Mouse (Mus musculus): ENCODE data around the gene Akt1. TPM values are rescaled to one million over a fixed set of nuclear protein-coding genes. Genes with fewer than 3 reads are reported as not detected.

The Akt1 gene
- polyA plus RNA-seq, 1 experiment: 297 TPM

DNA sequence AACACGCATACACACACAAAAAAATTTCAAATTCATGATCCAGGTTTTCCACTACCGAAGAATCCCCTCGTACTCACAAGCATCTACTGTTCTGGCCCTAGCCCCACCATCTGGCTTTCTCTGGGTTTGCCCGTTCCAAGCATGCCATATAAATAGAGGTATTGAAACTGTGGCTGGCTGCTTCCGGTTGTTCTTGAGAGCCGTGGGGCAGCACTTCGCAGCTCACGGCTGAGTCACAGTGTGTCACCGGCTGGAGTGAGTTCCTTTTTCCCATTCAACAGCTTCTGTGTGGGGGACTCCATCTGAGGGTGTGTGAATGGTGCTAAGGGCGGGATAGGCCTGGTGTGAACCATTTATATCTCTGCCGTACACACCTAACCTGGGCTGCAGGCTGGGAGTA, 57.5 kb downstream of the Akt1 start:
- peak; percentile 47 for TF ChIP-seq FOSL1 (IDR thresholded peaks at IDR 0.05; ENCODE audit: insufficient read depth, low read length, poor library complexity, severe bottlenecking)
- no peak for TF ChIP-seq CTCF (IDR thresholded peaks at IDR 0.05; ENCODE audit: control insufficient read depth, insufficient read depth, insufficient read length)
- peak; percentile 20 for TF ChIP-seq MAX (IDR thresholded peaks at IDR 0.05)
- TF ChIP-seq USF1 (IDR thresholded peaks at IDR 0.05; ENCODE audit: low read depth): no peak
- no peak for TF ChIP-seq MYOD1 (IDR thresholded peaks at IDR 0.05; ENCODE audit: control insufficient read depth, insufficient read length, low read depth)
- Histone ChIP-seq H3K4me3 (ENCODE audit: insufficient read depth, poor library complexity, severe bottlenecking) (no peak overlapping the region), H3ac (ENCODE audit: control insufficient read depth, insufficient read length, low read depth) (no peak overlapping the region), H3K36me3 (ENCODE audit: control insufficient read depth, insufficient read depth) (peaks cover 35% of the 10 kb centered on the region), H3K79me2 (ENCODE audit: control insufficient read depth, insufficient read depth) (no peaks in the 10 kb centered on the region), H3K79me3 (ENCODE audit: low read depth) (no peaks in the 10 kb centered on the region), H3K27me3 (ENCODE audit: control insufficient read depth, insufficient read depth, insufficient read length) (no peaks in the 10 kb centered on the region)

DNA sequence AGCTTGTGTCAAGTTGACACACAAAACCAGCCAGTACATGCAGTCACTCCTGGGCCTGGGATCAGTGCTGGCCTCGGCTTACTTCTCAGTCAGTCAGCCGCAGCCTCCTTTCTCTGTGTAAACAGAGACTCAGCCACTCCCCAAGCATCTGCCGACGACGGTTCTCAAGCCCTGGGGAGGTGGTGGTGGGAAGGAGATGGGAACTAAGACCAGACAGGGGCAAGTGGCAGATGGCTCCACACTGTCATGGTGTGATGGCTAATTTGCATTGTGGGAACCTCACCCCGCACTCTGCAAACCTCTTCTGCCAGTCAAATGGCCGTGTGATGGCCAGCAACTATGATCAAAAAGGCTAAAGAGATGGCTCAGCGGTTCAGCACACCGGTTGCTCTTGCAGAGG, 58.0 kb downstream of the Akt1 start:
- H3K4me3 ChIP-seq (ENCODE audit: insufficient read depth, poor library complexity, severe bottlenecking): no peak overlapping the region
- no peak overlapping the region for H3ac ChIP-seq (ENCODE audit: control insufficient read depth, insufficient read length, low read depth)
- no peaks in the 10 kb centered on the region for H3K27me3 ChIP-seq (ENCODE audit: control insufficient read depth, insufficient read depth, insufficient read length)
- H3K36me3 ChIP-seq (ENCODE audit: control insufficient read depth, insufficient read depth): peaks cover 41% of the 10 kb centered on the region
- H3K79me3 ChIP-seq (ENCODE audit: low read depth): no peaks in the 10 kb centered on the region
- TF ChIP-seq USF1 (IDR thresholded peaks at IDR 0.05; ENCODE audit: low read depth) (no peak), MAX (IDR thresholded peaks at IDR 0.05) (no peak), FOSL1 (IDR thresholded peaks at IDR 0.05; ENCODE audit: insufficient read depth, low read length, poor library complexity, severe bottlenecking) (no peak), CEBPB (IDR thresholded peaks at IDR 0.05; ENCODE audit: low read depth) (no peak), MYOG (IDR thresholded peaks at IDR 0.05; ENCODE audit: control insufficient read depth, extremely low read depth, insufficient read length) (no peak), MYOD1 (IDR thresholded peaks at IDR 0.05; ENCODE audit: control insufficient read depth, insufficient read length, low read depth) (no peak), CTCF (IDR thresholded peaks at IDR 0.05; ENCODE audit: control insufficient read depth, insufficient read depth, insufficient read length) (no peak)
- H3K79me2 ChIP-seq (ENCODE audit: control insufficient read depth, insufficient read depth): no peaks in the 10 kb centered on the region

DNA sequence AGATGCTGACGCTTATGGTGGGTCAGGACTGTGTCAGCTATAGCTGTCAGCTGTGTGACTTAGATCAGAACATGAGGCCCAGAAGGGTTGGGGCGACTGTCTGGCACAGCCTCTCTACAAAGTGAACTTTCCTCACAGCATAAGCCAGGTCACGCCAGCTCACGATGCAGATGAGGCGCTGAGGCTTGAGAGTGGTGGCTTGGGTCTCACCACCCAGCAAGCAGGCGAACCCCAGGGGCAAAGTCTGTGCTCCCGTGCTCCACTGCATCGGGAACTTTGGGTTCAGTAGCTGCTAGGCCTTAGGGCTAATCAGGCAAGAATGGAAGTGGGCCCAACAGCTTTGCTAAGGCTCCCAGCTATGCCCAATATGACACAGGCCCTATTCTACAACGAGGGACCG, 65.7 kb downstream of the Akt1 start:
- Histone ChIP-seq H3K27me3 (ENCODE audit: control insufficient read depth, insufficient read depth, insufficient read length) (no peaks in the 10 kb centered on the region), H3K4me3 (ENCODE audit: insufficient read depth, poor library complexity, severe bottlenecking) (no peak overlapping the region), H3K36me3 (ENCODE audit: control insufficient read depth, insufficient read depth) (peaks cover 90% of the 10 kb centered on the region), H3K79me2 (ENCODE audit: control insufficient read depth, insufficient read depth) (peaks cover 5% of the 10 kb centered on the region), H3ac (ENCODE audit: control insufficient read depth, insufficient read length, low read depth) (no peak overlapping the region), H3K79me3 (ENCODE audit: low read depth) (no peaks in the 10 kb centered on the region)
- TF ChIP-seq CEBPB (IDR thresholded peaks at IDR 0.05; ENCODE audit: low read depth): no peak
- no peak for TF ChIP-seq CTCF (IDR thresholded peaks at IDR 0.05; ENCODE audit: control insufficient read depth, insufficient read depth, insufficient read length)
- no peak for TF ChIP-seq MAX (IDR thresholded peaks at IDR 0.05)
- no peak for TF ChIP-seq FOSL1 (IDR thresholded peaks at IDR 0.05; ENCODE audit: insufficient read depth, low read length, poor library complexity, severe bottlenecking)
- TF ChIP-seq USF1 (IDR thresholded peaks at IDR 0.05; ENCODE audit: low read depth): no peak
- TF ChIP-seq MYOG (IDR thresholded peaks at IDR 0.05; ENCODE audit: control insufficient read depth, extremely low read depth, insufficient read length): no peak
- TF ChIP-seq MYOD1 (IDR thresholded peaks at IDR 0.05; ENCODE audit: control insufficient read depth, insufficient read length, low read depth): no peak

DNA sequence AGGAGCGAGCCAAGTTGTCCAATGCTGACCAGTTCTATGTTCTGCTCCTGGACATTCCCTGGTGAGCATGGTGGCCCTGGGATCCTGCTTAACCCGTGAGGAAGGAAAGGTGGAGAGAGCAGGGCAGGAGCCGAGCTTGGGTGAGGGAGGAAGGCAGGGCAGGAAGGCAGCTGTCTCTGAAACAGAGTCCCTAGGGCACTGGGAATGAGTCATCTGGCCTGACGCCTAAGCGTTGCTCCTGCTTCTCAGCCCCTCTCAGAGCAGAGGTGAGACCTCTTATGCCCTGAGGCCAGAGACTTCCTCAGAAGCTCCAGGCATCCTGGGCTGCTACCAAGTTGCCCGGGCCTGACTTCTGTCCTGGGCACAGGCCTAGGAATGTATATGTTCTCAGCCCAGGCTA, 67.7 kb downstream of the Akt1 start:
- peaks cover 5% of the 10 kb centered on the region for H3K79me2 ChIP-seq (ENCODE audit: control insufficient read depth, insufficient read depth)
- no peaks in the 10 kb centered on the region for H3K27me3 ChIP-seq (ENCODE audit: control insufficient read depth, insufficient read depth, insufficient read length)
- no peak overlapping the region for H3ac ChIP-seq (ENCODE audit: control insufficient read depth, insufficient read length, low read depth)
- peaks cover 90% of the 10 kb centered on the region for H3K36me3 ChIP-seq (ENCODE audit: control insufficient read depth, insufficient read depth)
- H3K4me3 ChIP-seq (ENCODE audit: insufficient read depth, poor library complexity, severe bottlenecking): no peak overlapping the region
- no peaks in the 10 kb centered on the region for H3K79me3 ChIP-seq (ENCODE audit: low read depth)
- TF ChIP-seq FOSL1 (IDR thresholded peaks at IDR 0.05; ENCODE audit: insufficient read depth, low read length, poor library complexity, severe bottlenecking) (peak; percentile 8), MYOD1 (IDR thresholded peaks at IDR 0.05; ENCODE audit: control insufficient read depth, insufficient read length, low read depth) (peak; percentile 83), USF1 (IDR thresholded peaks at IDR 0.05; ENCODE audit: low read depth) (no peak), CEBPB (IDR thresholded peaks at IDR 0.05; ENCODE audit: low read depth) (no peak)

DNA sequence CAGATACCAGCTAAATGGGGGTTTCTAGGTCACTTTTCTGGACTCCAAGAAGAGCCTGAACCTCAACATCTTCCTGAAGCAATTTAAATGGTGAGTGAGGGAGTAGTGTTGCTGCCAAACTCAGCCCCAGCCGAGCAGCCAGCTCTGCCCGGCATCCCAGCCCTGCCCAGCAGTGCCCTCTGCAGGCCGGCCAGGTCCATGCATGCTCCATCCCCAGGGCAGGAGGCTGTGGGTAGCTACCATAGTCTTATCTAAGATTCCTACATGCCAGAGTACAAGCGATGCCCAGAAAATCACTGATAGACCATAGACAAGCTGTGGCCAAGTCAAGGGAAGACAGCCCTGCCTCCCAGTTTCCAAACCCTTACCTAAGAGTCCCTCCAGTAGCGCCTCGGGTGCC, 68.9 kb downstream of the Akt1 start:
- Histone ChIP-seq H3K79me3 (ENCODE audit: low read depth) (no peaks in the 10 kb centered on the region), H3K4me3 (ENCODE audit: insufficient read depth, poor library complexity, severe bottlenecking) (no peak overlapping the region), H3K36me3 (ENCODE audit: control insufficient read depth, insufficient read depth) (peaks cover 88% of the 10 kb centered on the region), H3ac (ENCODE audit: control insufficient read depth, insufficient read length, low read depth) (no peak overlapping the region), H3K79me2 (ENCODE audit: control insufficient read depth, insufficient read depth) (peaks cover 5% of the 10 kb centered on the region), H3K27me3 (ENCODE audit: control insufficient read depth, insufficient read depth, insufficient read length) (no peaks in the 10 kb centered on the region)
- no peak for TF ChIP-seq CEBPB (IDR thresholded peaks at IDR 0.05; ENCODE audit: low read depth)
- no peak for TF ChIP-seq MYOG (IDR thresholded peaks at IDR 0.05; ENCODE audit: control insufficient read depth, extremely low read depth, insufficient read length)
- TF ChIP-seq CTCF (IDR thresholded peaks at IDR 0.05; ENCODE audit: control insufficient read depth, insufficient read depth, insufficient read length): peak; percentile 96
- TF ChIP-seq USF1 (IDR thresholded peaks at IDR 0.05; ENCODE audit: low read depth): no peak
- peak; percentile 63 for TF ChIP-seq MAX (IDR thresholded peaks at IDR 0.05)
- TF ChIP-seq FOSL1 (IDR thresholded peaks at IDR 0.05; ENCODE audit: insufficient read depth, low read length, poor library complexity, severe bottlenecking): no peak
- TF ChIP-seq MYOD1 (IDR thresholded peaks at IDR 0.05; ENCODE audit: control insufficient read depth, insufficient read length, low read depth): no peak
